Comparison of ENCODE assay signal across 9 mouse cellular contexts in genomic region chr2:131770852-131771251, GRCm38 (mm10).
DNase-seq lines count a peak whose midpoint lies in the region; ATAC-seq and TF ChIP-seq lines count a peak whose summit lies in the region.
"Had no signal": no experiment of that assay in that cellular context is flagged by ENCODE, and none has a peak within 500 bp of the region (broad histone marks: within the 10 kb centered on the region; RNA-seq: fewer than 3 reads in every experiment).

No protein-coding gene starts in this region.

- DNase-seq in forebrain, postnatal 0 days, result peak; percentile 41
- peak; percentile 46 for DNase-seq in 3134 (ENCODE audit: extremely low read depth, insufficient read length, low spot score)
- peak; percentile 53 for DNase-seq in adrenal gland, adult 8-10 months
- peak; percentile 47 for DNase-seq in embryonic facial prominence, embryonic 14.5 days (ENCODE audit: low spot score)
- peak; percentile 63 to 71 for DNase-seq in layer of hippocampus, adult 2 months (ENCODE audit: low spot score in 2 of 2)
- no peak for DNase-seq in spleen, postnatal 4 days (ENCODE audit: low spot score in 2 of 2)

- H3K36me3 ChIP-seq in forebrain, postnatal 0 days (ENCODE audit: insufficient read depth), result no peaks in the 10 kb centered on the region
- H3K36me3 ChIP-seq in forebrain, embryonic 13.5 days (ENCODE audit: poor library complexity, severe bottlenecking), result no peaks in the 10 kb centered on the region
- H3K36me3 ChIP-seq in embryonic facial prominence, embryonic 14.5 days (ENCODE audit: control insufficient read depth, insufficient read depth, low read length), result no peaks in the 10 kb centered on the region
- H3K36me3 ChIP-seq: limb, embryonic 15.5 days had no signal

- ATAC-seq in forebrain, postnatal 0 days, result no peak
- ATAC-seq in forebrain, embryonic 13.5 days, result no peak
- no peak for ATAC-seq in embryonic facial prominence, embryonic 14.5 days (ENCODE audit: low read depth)
- ATAC-seq in megakaryocyte-erythroid progenitor cell, adult 5-6 weeks (replicated peaks; ENCODE audit: low FRiP score, low TSS enrichment, poor library complexity, severe bottlenecking), result 0 out of 2 replicates have a peak, but pooled peaks have one; percentile 18

- TF ChIP-seq CTCF in forebrain, postnatal 0 days (IDR thresholded peaks at IDR 0.05; ENCODE audit: low read depth), result peak; percentile 64
- TF ChIP-seq CTCF in layer of hippocampus, adult 2 months (conservative IDR thresholded peaks at IDR 0.05), result peak; percentile 91

- no peak overlapping the region for H3K9ac ChIP-seq in forebrain, postnatal 0 days
- H3K9ac ChIP-seq in forebrain, embryonic 13.5 days, result no peak overlapping the region
- H3K9ac ChIP-seq in embryonic facial prominence, embryonic 14.5 days (ENCODE audit: low read depth, low read length), result no peak overlapping the region
- H3K9ac ChIP-seq: limb, embryonic 15.5 days had no signal

- no peaks in the 10 kb centered on the region for H3K4me1 ChIP-seq in forebrain, postnatal 0 days (ENCODE audit: insufficient read depth)
- no peaks in the 10 kb centered on the region for H3K4me1 ChIP-seq in forebrain, embryonic 13.5 days
- no peaks in the 10 kb centered on the region; the same call in 1 of the 2 replicates for H3K4me1 ChIP-seq in embryonic facial prominence, embryonic 14.5 days (ENCODE audit: control insufficient read depth, insufficient read depth, low read length)

- no peaks in the 10 kb centered on the region for H3K9me3 ChIP-seq in forebrain, postnatal 0 days (ENCODE audit: low read length)
- H3K9me3 ChIP-seq in forebrain, embryonic 13.5 days (replicated peaks), result no peaks in the 10 kb centered on the region
- H3K9me3 ChIP-seq in embryonic facial prominence, embryonic 14.5 days (ENCODE audit: control insufficient read depth, low read length), result no peaks in the 10 kb centered on the region
- H3K9me3 ChIP-seq: limb, embryonic 15.5 days had no signal

- no peak overlapping the region for H3K4me3 ChIP-seq in forebrain, postnatal 0 days (ENCODE audit: low read depth, low read length)
- H3K4me3 ChIP-seq in forebrain, embryonic 13.5 days, result no peak overlapping the region
- no peak overlapping the region for H3K4me3 ChIP-seq in embryonic facial prominence, embryonic 14.5 days (ENCODE audit: low read depth, low read length)
- H3K4me3 ChIP-seq in layer of hippocampus, adult 2 months, result no peak overlapping the region
- H3K4me3 ChIP-seq: limb, embryonic 15.5 days had no signal

- WGBS in forebrain, postnatal 0 days, result 53% methylated on average over 5 of the region's 5 CpGs
- WGBS in forebrain, embryonic 13.5 days, result 65% methylated on average over 5 of the region's 5 CpGs
- WGBS in embryonic facial prominence, embryonic 14.5 days, result 57% methylated on average over 5 of the region's 5 CpGs

- no peak overlapping the region for H3K27ac ChIP-seq in forebrain, postnatal 0 days (ENCODE audit: low read depth, low read length)
- H3K27ac ChIP-seq in forebrain, embryonic 13.5 days, result no peak overlapping the region
- H3K27ac ChIP-seq in embryonic facial prominence, embryonic 14.5 days (replicated peaks; ENCODE audit: low read depth, low read length), result no peak overlapping the region
- 0 out of 2 replicates have a peak overlapping the region, but pooled peaks have one; percentile 7 for H3K27ac ChIP-seq in layer of hippocampus, adult 2 months
- H3K27ac ChIP-seq: limb, embryonic 15.5 days had no signal

- no peak overlapping the region for H3K4me2 ChIP-seq in forebrain, postnatal 0 days (ENCODE audit: low read depth)
- H3K4me2 ChIP-seq in forebrain, embryonic 13.5 days, result no peak overlapping the region
- H3K4me2 ChIP-seq in embryonic facial prominence, embryonic 14.5 days (ENCODE audit: low read depth, low read length), result no peak overlapping the region
- H3K4me2 ChIP-seq: limb, embryonic 15.5 days had no signal

- no peaks in the 10 kb centered on the region for H3K27me3 ChIP-seq in forebrain, postnatal 0 days (ENCODE audit: insufficient read depth, low read length)
- no peaks in the 10 kb centered on the region for H3K27me3 ChIP-seq in forebrain, embryonic 13.5 days
- H3K27me3 ChIP-seq in embryonic facial prominence, embryonic 14.5 days (replicated peaks; ENCODE audit: control insufficient read depth, insufficient read depth, low read length), result no peaks in the 10 kb centered on the region
- H3K27me3 ChIP-seq: limb, embryonic 15.5 days had no signal

Comparison
In these comparisons a context has a peak if more than half of its experiments do, and no peak if none do; other contexts are left out.
1. DNase-seq: peak in forebrain, postnatal 0 days (single experiment), 3134 (single experiment), adrenal gland, adult 8-10 months (single experiment), embryonic facial prominence, embryonic 14.5 days (single experiment) and layer of hippocampus, adult 2 months (2 of 2); none in spleen, postnatal 4 days (0 of 2).